Mouse (Mus musculus): ENCODE results near the gene Elmo2. TPM values are rescaled to one million over a fixed set of nuclear protein-coding genes. Genes with fewer than 3 reads are reported as not detected.

The Elmo2 gene
- polyA plus RNA-seq, 1 experiment: 43.3 TPM

DNA sequence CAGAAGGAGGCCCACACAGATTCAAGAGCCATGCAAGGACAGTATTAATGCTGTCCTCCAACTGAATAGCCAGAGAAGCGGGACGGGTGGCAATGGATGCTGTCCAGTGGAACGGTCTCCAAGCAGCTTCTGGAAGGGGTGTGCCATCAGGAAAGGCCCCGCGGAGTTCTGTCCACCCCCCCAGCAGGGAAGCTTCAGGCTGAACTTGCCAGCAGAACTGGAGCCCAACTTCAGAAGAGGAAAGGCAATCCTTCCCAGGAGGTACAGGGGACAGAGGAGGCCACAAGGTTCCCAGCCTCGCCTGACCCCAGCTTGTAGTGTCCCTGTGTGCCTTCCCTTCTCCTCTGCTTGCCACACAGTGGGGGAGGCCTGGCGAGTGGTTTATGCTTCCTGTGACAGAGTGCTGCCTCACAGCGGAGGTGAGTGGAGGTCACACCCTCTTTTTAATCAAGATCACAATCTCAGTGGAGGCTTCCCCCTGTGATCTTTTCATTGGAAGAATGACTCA lies 4.8 kb downstream of the Elmo2 start:
- Histone ChIP-seq H3K9ac (ENCODE audit: low read depth, poor library complexity, severe bottlenecking) (no peak overlapping the region), H3K9me3 (replicated peaks; ENCODE audit: control insufficient read depth, insufficient read depth, low read length, poor library complexity, severe bottlenecking) (no peaks in the 10 kb centered on the region), H3K4me1 (ENCODE audit: control insufficient read depth, insufficient read depth, low read length) (peaks cover 7% of the 10 kb centered on the region), H3K36me3 (ENCODE audit: control insufficient read depth, insufficient read depth, low read length, poor library complexity, severe bottlenecking) (no peaks in the 10 kb centered on the region), H3K27me3 (ENCODE audit: control insufficient read depth, insufficient read depth, low read length, poor library complexity, severe bottlenecking) (no peaks in the 10 kb centered on the region), H3K27ac (ENCODE audit: insufficient read depth, low read length) (no peak overlapping the region), H3K4me3 (ENCODE audit: low read depth, low read length) (no peak overlapping the region)
- TF ChIP-seq POLR2A (IDR thresholded peaks at IDR 0.05; ENCODE audit: insufficient read depth, low read length) (no peak), CTCF (IDR thresholded peaks at IDR 0.05; ENCODE audit: low read depth, low read length) (no peak), EP300 (IDR thresholded peaks at IDR 0.05; ENCODE audit: insufficient read depth, low read depth, low read length) (no peak)

- TF ChIP-seq POLR2A (IDR thresholded peaks at IDR 0.05; ENCODE audit: insufficient read depth, low read length): no peak
- no peak for TF ChIP-seq EP300 (IDR thresholded peaks at IDR 0.05; ENCODE audit: insufficient read depth, low read depth, low read length)
- no peak for TF ChIP-seq CTCF (IDR thresholded peaks at IDR 0.05; ENCODE audit: low read depth, low read length)
- no peak overlapping the region for H3K4me3 ChIP-seq (ENCODE audit: low read depth, low read length)
- H3K27me3 ChIP-seq (ENCODE audit: control insufficient read depth, insufficient read depth, low read length, poor library complexity, severe bottlenecking): no peaks in the 10 kb centered on the region
- H3K36me3 ChIP-seq (ENCODE audit: control insufficient read depth, insufficient read depth, low read length, poor library complexity, severe bottlenecking): no peaks in the 10 kb centered on the region
- H3K4me1 ChIP-seq (ENCODE audit: control insufficient read depth, insufficient read depth, low read length): peaks cover 7% of the 10 kb centered on the region
- no peak overlapping the region for H3K27ac ChIP-seq (ENCODE audit: insufficient read depth, low read length)
- H3K9me3 ChIP-seq (replicated peaks; ENCODE audit: control insufficient read depth, insufficient read depth, low read length, poor library complexity, severe bottlenecking): no peaks in the 10 kb centered on the region
- H3K9ac ChIP-seq (ENCODE audit: low read depth, poor library complexity, severe bottlenecking): no peak overlapping the region
Measured at GRCm38 (mm10) chr2:165320531-165321150, 5.6 kb downstream of the Elmo2 start.

GRCm38 (mm10) chr2:165319503-165319902 lies 6.8 kb downstream of the Elmo2 start:
- Histone ChIP-seq H3K4me3 (ENCODE audit: low read depth, low read length) (no peak overlapping the region), H3K4me1 (ENCODE audit: control insufficient read depth, insufficient read depth, low read length) (peaks cover 7% of the 10 kb centered on the region), H3K36me3 (ENCODE audit: control insufficient read depth, insufficient read depth, low read length, poor library complexity, severe bottlenecking) (peaks cover 3% of the 10 kb centered on the region; the same call in 1 of the 2 replicates), H3K27me3 (ENCODE audit: control insufficient read depth, insufficient read depth, low read length, poor library complexity, severe bottlenecking) (no peaks in the 10 kb centered on the region), H3K9ac (ENCODE audit: low read depth, poor library complexity, severe bottlenecking) (no peak overlapping the region), H3K27ac (ENCODE audit: insufficient read depth, low read length) (no peak overlapping the region), H3K9me3 (replicated peaks; ENCODE audit: control insufficient read depth, insufficient read depth, low read length, poor library complexity, severe bottlenecking) (no peaks in the 10 kb centered on the region)
- TF ChIP-seq POLR2A (IDR thresholded peaks at IDR 0.05; ENCODE audit: insufficient read depth, low read length) (no peak), CTCF (IDR thresholded peaks at IDR 0.05; ENCODE audit: low read depth, low read length) (no peak), EP300 (IDR thresholded peaks at IDR 0.05; ENCODE audit: insufficient read depth, low read depth, low read length) (no peak)

GRCm38 (mm10) chr2:165318941-165319340 lies 7.3 kb downstream of the Elmo2 start:
- Histone ChIP-seq H3K4me3 (ENCODE audit: low read depth, low read length) (no peak overlapping the region), H3K9me3 (replicated peaks; ENCODE audit: control insufficient read depth, insufficient read depth, low read length, poor library complexity, severe bottlenecking) (no peaks in the 10 kb centered on the region), H3K4me1 (ENCODE audit: control insufficient read depth, insufficient read depth, low read length) (peaks cover 4% of the 10 kb centered on the region), H3K27me3 (ENCODE audit: control insufficient read depth, insufficient read depth, low read length, poor library complexity, severe bottlenecking) (no peaks in the 10 kb centered on the region), H3K9ac (ENCODE audit: low read depth, poor library complexity, severe bottlenecking) (no peak overlapping the region), H3K27ac (ENCODE audit: insufficient read depth, low read length) (no peak overlapping the region), H3K36me3 (ENCODE audit: control insufficient read depth, insufficient read depth, low read length, poor library complexity, severe bottlenecking) (peaks cover 3% of the 10 kb centered on the region; the same call in 1 of the 2 replicates)
- no peak for TF ChIP-seq CTCF (IDR thresholded peaks at IDR 0.05; ENCODE audit: low read depth, low read length)
- TF ChIP-seq POLR2A (IDR thresholded peaks at IDR 0.05; ENCODE audit: insufficient read depth, low read length): no peak
- TF ChIP-seq EP300 (IDR thresholded peaks at IDR 0.05; ENCODE audit: insufficient read depth, low read depth, low read length): no peak

GRCm38 (mm10) chr2:165317621-165318263 lies 8.5 kb downstream of the Elmo2 start:
- peaks cover 2% of the 10 kb centered on the region for H3K4me1 ChIP-seq (ENCODE audit: control insufficient read depth, insufficient read depth, low read length)
- no peak overlapping the region for H3K4me3 ChIP-seq (ENCODE audit: low read depth, low read length)

More at GRCm38 (mm10) chr2:165317621-165318263, 8.5 kb downstream of the Elmo2 start:
- H3K36me3 ChIP-seq (ENCODE audit: control insufficient read depth, insufficient read depth, low read length, poor library complexity, severe bottlenecking): peaks cover 3% of the 10 kb centered on the region; the same call in 1 of the 2 replicates
- H3K9me3 ChIP-seq (replicated peaks; ENCODE audit: control insufficient read depth, insufficient read depth, low read length, poor library complexity, severe bottlenecking): no peaks in the 10 kb centered on the region
- H3K9ac ChIP-seq (ENCODE audit: low read depth, poor library complexity, severe bottlenecking): no peak overlapping the region
- no peak for TF ChIP-seq CTCF (IDR thresholded peaks at IDR 0.05; ENCODE audit: low read depth, low read length)
- TF ChIP-seq EP300 (IDR thresholded peaks at IDR 0.05; ENCODE audit: insufficient read depth, low read depth, low read length): no peak
- no peak for TF ChIP-seq POLR2A (IDR thresholded peaks at IDR 0.05; ENCODE audit: insufficient read depth, low read length)
- no peaks in the 10 kb centered on the region for H3K27me3 ChIP-seq (ENCODE audit: control insufficient read depth, insufficient read depth, low read length, poor library complexity, severe bottlenecking)
- no peak overlapping the region for H3K27ac ChIP-seq (ENCODE audit: insufficient read depth, low read length)

All from ES-Bruce4 (cell line).